Mouse (Mus musculus) E14TG2a.4 (cell line): Measurements from ENCODE around the gene Als2.

Experiments used
- CTCF ChIP-seq: conservative IDR thresholded peaks from 2 replicates; pipeline ENCODE4 v1.5.1; 2014; ENCODE audit warnings: low read length
- NANOG ChIP-seq: IDR thresholded peaks from 2 replicates; pipeline ENCODE4 v1.6.1; 2014; ENCODE audit warnings: borderline replicate concordance, low read length, mixed read lengths

- TF ChIP-seq CTCF: no peak
- TF ChIP-seq NANOG: no peak
Measured at GRCm38 (mm10) chr1:59128879-59129278, 108.2 kb downstream of the Als2 start.
